In the genomic region with DNA sequence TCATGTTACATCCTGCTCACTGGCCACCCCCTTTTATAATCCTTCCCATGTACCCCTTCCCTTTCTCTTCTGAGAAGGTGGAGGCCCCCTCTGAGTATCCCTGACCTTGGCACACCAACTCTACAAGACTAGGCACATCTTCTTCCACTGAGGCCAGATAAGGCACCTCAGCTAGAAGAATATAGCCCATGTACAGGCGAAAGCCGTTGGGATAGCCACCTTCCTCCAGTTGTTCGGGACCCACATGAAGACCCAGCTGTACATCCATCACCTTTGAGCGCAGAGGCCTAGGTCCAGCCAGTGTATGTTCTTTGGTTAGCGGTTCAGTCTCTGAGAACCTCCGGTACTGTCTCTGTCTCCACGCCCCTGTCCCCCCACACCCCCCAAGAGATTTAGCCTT, we compare ENCODE assay signal across 19 mouse cellular contexts.
A peak's percentile ranks its signal among the peaks of the same experiment; 100 is the strongest.
DNase-seq lines count a peak whose midpoint lies in the region; ATAC-seq lines count a peak whose summit lies in the region.
"Had no signal": no experiment of that assay in that cellular context is flagged by ENCODE, and none has a peak within 500 bp of the region (broad histone marks: within the 10 kb centered on the region; RNA-seq: fewer than 3 reads in every experiment).

No protein-coding gene starts in this region.

- no peaks in the 10 kb centered on the region for H3K36me3 ChIP-seq in midbrain, embryonic 11.5 days (ENCODE audit: control insufficient read depth, insufficient read depth, low read length)
- no peaks in the 10 kb centered on the region for H3K36me3 ChIP-seq in midbrain, embryonic 15.5 days (replicated peaks)
- H3K36me3 ChIP-seq: G1E had no signal

- no peak overlapping the region for H3K9ac ChIP-seq in midbrain, embryonic 11.5 days (ENCODE audit: low read length)
- H3K9ac ChIP-seq in midbrain, embryonic 15.5 days: no peak overlapping the region

- ATAC-seq in midbrain, embryonic 11.5 days (ENCODE audit: low FRiP score): no peak
- no peak for ATAC-seq in midbrain, embryonic 15.5 days (replicated peaks)
- ATAC-seq: activated CD4-positive, CD25-positive, alpha-beta regulatory T cell, adult 4 months; CD4-positive, CD25-positive, alpha-beta regulatory T cell, adult 4 months; Patski had no signal

- H3K27ac ChIP-seq in midbrain, embryonic 11.5 days (ENCODE audit: low read depth, low read length): no peak overlapping the region
- no peak overlapping the region for H3K27ac ChIP-seq in midbrain, embryonic 15.5 days

- no peak overlapping the region for H3K4me2 ChIP-seq in midbrain, embryonic 11.5 days
- no peak overlapping the region for H3K4me2 ChIP-seq in midbrain, embryonic 15.5 days

- intact Hi-C loops in heart, postnatal 10 days (cut with DNase I): no loop called here

- DNase-seq in heart, adult 11 months: peak; percentile 83
- DNase-seq in heart, postnatal 10 days: no peak
- peak; percentile 70 for DNase-seq in midbrain, embryonic 11.5 days (ENCODE audit: low spot score, missing footprints)
- DNase-seq: adrenal gland, adult 2 months; adrenal gland, adult 8-10 months; adrenal gland, postnatal 10 days; adrenal gland, postnatal 14 days; adrenal gland, postnatal 25 days; adrenal gland, postnatal 36 days; B cell, adult 2 months; cerebellum, adult 11 months; cerebellum, adult 11-12 months; cerebellum, adult 18-20 months had no signal

- H3K4me1 ChIP-seq in midbrain, embryonic 11.5 days (ENCODE audit: control insufficient read depth, insufficient read depth, low read length): no peaks in the 10 kb centered on the region
- no peaks in the 10 kb centered on the region for H3K4me1 ChIP-seq in midbrain, embryonic 15.5 days

- no peaks in the 10 kb centered on the region for H3K9me3 ChIP-seq in midbrain, embryonic 11.5 days (ENCODE audit: control insufficient read depth, low read length)
- H3K9me3 ChIP-seq in midbrain, embryonic 15.5 days: no peaks in the 10 kb centered on the region

- H3K27me3 ChIP-seq in midbrain, embryonic 11.5 days (ENCODE audit: control insufficient read depth, insufficient read depth, low read length): no peaks in the 10 kb centered on the region
- no peaks in the 10 kb centered on the region for H3K27me3 ChIP-seq in midbrain, embryonic 15.5 days (replicated peaks)
- H3K27me3 ChIP-seq: CH12.LX, Patski had no signal

- 90% methylated on average over 7 of the region's 7 CpGs for WGBS in midbrain, embryonic 11.5 days
- 94% methylated on average over 7 of the region's 7 CpGs for WGBS in midbrain, embryonic 15.5 days

- no peak overlapping the region for H3K4me3 ChIP-seq in midbrain, embryonic 11.5 days (ENCODE audit: low read depth, low read length)
- no peak overlapping the region for H3K4me3 ChIP-seq in midbrain, embryonic 15.5 days

Comparison
In these comparisons a context has a peak if more than half of its experiments do, and no peak if none do; other contexts are left out.
1. DNase-seq: peak in heart, adult 11 months (single experiment) and midbrain, embryonic 11.5 days (single experiment); none in heart, postnatal 10 days (0 of 2).